Mouse (Mus musculus): ENCODE data around the gene Cntfr.

Gene Cntfr

DNA sequence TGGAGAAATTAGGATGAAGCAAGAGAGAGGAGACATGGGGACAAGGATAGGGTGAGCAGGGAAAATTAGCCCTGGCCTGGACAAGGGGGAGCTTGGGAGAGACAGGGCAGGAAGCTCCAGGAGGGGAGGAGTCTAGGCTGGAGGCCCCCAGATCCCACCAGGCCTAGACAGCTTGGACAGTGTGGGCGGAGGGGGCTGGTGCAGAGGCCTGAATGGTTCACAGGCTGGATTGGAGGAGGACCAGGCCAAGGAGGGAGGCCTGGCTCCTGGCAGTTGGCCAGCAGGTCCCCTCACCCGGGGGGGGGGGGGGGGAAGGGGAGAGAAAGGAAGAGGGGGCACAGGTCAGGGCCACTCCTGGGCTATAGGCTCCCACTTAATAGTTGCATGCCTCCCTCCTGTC is 17.6 kb downstream of the Cntfr start:
- DNase-seq (ENCODE audit: low read depth): no peak

DNA sequence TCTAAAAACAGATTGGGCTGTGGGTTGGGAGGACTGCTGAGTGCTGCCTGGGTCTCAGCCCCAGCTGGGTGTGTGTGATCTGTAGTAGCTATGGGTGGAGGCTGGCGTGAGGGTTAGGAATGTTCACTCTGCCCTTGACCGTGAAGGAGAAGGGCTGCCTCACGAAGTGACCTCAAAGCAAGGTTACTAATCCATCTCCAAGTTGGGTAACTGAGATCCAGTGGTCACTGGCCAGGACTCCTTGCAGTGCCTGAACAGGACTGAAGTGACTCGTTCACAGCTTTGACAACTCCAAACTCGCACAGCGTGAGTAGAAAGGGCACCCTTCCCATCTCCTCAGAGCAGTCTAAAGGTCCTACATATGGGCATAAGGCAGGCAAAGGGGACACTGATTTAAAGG is 18.0 kb downstream of the Cntfr start:
- DNase-seq (ENCODE audit: low read depth): no peak

DNA sequence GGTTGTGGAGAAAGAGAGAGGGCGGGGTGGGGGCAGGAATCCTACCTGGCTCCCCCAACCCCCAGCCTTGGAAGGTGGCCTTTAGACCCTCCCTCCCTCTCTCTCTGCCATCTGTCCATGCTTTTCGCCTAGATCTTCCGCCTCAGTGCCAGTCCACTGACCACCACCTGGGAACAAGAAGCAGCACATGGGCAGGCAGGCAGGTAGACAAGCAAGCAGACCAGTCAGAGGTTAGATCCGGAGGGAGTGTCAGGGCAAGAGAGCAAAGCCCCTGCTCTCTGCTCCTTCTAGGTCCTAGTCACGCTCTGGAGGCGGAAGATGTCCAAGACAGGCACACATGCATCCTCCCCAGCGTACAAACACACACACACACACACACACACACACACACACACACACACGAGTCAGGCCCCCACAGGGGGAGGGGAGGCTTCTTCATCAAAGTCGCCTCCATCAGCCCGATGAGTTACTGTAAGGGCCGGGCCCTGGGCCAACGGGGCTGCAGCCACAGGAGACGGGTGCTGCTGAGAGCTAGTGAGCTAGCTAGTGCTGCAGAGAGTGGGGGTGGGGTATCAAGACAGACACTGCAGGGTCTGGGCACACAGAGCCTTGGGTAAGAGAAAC is 19.8 kb downstream of the Cntfr start:
- no peak for DNase-seq (ENCODE audit: low read depth)

DNA sequence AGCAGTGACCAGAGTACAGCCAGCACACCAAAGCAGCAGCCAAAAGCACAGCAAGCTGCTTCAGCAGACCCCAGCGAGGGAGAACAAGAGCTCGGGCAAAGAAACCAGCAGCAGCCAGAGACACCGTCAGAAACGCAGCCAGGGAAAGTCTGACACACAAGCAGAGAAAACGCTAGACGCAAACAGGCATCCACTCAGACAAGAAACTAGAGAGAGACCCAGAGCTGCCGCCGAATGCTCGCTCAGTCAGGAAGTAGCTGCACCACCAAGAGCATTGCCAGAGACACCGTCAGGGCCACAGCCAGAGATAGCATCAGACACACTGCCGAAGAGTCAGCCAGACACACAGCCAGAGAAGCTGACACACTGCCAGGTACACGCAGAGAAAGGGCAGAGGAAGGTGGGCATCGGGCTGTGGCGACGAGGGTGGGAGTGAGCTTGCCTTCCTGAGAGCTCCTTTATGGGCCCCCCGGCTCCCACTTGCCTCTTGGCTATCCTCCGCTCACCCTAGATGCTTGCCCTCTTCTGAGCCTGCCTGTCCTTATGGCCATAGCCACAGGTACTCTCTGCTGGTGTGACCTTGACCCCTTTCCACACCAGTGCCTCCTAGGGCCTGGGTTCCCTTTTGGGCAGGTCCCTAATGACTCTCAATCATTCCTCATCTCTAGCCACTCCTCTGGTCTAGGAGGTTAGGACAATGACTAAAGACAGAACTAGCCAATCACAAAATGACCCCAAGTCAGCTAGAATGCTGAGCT is 20.5 kb downstream of the Cntfr start:
- DNase-seq (ENCODE audit: low read depth): no peak

DNA sequence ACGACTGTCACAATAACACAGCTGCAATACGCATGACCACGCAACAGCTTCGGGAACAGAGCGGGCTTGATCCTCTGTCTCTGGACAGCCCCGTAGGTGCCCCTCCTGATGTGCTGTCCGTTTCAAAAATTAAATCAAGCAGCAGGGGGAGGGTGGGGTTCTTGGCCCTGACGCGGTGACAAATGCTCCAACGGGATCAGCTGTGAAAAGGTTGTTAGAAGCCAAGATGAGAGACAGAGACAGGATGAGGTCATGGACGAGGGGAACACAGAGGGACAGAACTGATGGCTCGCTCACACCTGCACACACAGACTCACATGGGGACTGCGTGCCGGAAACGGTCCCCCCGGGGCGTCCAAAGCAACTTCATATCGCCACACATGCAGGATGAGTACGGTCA is 23.7 kb downstream of the Cntfr start:
- no peak for DNase-seq (ENCODE audit: low read depth)

DNA sequence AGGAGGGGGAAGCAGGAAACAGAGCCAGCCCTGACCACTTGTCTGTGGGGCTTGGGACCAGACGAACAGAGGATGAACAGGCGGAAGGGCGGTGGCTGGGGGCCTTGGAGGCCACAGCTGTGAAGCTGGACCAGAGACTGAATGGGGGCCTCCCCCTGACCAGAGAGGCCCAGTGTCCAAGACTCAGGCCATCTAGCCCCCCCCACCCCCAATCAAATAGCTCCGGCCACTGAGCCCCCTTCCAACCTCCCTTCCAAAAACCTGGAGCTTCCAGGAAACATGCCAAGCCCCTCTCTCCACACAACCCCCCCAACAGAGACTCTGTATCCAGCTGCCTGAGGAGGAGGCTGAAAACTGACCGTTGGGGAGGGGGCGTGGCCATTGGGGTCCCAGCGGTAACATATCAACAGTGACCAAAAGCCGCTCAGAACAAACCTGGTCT is 24.3 kb downstream of the Cntfr start:
- DNase-seq (ENCODE audit: low read depth): no peak

DNA sequence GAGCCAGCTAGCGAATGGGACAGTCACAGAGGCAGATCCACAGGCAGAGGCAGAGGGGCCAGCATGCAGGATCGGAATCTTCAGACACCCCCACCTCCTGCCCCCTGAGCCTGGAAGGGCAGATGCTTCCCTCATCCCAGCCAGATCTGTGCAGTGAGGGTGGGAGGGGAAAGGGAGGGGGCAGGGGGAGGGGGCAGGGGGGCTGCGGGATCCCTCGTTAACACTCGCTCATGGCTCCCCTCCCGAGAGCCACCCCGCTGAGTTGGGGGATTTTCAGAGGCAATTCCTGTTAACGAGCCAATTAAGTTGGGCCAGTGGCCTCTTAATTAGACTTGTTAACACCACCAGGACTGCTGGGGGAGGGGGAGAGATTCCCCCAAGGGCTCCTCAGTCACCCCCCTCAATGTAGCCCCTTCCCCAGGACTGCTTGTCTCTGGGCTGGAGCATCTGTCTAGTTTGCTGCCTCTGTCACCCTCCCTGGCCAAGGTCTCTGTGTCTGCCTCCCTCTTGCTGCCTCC is 24.9 kb downstream of the Cntfr start:
- DNase-seq (ENCODE audit: low read depth): no peak

DNA sequence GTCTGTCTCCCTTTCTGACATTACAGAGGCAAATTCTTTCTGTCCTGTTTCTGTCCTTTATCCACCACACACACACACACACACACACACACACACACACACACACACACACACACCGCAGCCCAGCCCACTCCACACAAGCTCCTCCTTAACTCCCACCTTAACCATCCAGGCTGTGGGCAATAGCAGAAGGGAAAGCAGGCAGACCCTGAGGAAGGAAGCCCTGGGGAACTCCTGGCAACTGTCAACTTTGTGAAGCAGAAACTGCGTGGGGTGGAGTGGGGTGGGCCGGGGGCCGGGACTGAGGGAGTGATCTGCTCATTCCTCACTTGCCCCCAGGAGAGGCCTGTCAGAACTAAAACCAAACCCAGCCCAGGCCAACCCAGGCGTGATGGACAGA is 25.4 kb downstream of the Cntfr start:
- DNase-seq (ENCODE audit: low read depth): no peak

DNA sequence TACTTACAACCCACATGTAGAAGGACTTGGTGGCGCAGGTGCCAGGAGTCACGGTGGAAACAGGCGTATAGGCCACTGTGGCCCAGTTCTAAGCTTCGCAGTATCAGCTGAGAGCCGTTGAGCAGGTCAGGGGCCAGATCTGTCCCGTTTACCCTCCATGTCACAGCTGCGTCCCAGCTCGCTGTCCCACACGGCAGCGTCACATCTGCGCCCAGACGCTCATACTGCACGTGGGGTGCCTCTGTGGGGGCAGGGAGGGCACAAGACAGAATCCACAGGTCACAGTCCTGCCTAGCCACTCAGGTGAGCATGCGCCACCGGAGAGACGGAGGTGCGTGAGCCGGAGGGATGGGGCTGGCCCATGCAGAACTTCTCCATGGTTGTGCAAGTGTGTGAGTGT is 26.1 kb downstream of the Cntfr start:
- no peak for DNase-seq (ENCODE audit: low read depth)

DNA sequence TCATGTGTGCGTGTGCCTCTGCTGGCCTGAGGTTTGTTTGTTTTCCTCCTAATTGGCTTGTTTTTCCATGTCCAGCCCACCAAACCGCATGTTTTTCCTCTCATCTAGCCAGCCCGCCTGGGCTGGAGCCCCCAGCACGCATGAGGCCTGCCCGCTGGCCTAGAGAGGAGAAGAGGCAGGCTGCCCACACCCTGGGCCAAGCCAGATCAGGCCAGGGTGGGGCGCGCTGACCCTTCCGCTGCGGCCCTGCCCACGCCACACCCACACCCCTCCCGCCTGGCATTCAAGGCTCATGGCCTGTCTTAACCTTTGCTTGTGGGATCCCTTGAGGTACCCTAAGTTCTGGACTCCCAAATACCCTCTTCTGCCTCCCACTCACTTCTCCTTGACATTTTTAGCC is 30.2 kb downstream of the Cntfr start:
- DNase-seq (ENCODE audit: low read depth): no peak

DNA sequence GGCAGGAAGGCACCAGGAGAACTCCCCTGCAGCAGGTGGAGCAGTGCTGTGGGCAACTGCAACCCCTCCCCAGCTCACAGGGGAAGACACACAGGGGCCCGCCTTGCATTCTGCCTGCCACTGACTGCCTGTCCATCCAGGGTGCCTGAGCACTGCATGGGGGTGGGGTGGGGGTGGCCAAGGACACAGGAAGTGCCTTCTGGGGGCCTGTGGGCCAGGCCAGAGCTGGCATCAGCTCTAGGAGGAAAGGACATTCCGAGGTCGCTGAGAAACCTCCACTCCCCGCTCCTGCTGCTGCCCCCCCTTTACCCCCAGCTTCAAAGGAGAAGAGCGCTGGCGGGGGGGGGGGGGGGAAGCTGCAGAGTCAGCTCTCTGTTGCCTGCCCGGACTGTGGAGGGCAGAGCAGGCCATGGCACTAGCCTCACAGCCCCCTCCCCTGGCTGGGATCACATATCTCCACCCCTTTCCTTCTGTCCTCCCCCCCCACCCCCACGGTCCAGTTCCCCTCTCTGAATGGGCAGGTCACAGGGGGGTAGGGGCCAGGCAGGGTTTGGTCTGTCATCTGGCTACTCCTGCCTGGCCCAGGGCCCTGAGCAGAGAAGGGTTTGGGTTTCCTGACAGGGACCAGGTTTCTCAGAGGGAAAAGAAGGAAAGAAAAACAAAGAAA is 31.7 kb downstream of the Cntfr start:
- no peak for DNase-seq (ENCODE audit: low read depth)

DNA sequence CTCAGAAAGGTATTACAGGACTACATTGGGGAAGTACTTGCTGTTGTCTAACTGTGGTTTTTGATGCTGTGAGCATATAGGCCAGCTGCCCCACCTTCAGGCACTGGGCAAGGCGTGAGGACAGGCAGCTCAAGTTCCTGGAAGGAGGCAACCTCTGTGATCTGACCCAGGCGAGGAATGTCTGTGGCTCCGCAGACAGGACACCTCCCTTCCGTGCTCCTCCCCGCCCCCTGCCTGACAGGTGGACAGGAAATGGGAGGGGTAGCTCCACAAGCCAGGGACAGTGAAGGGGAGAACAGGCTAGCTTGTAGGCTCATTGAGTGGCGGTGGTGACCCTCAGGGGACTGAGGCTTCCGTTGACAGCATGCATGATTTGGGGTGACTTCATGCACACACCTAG is 32.4 kb downstream of the Cntfr start:
- DNase-seq (ENCODE audit: low read depth): no peak

DNA sequence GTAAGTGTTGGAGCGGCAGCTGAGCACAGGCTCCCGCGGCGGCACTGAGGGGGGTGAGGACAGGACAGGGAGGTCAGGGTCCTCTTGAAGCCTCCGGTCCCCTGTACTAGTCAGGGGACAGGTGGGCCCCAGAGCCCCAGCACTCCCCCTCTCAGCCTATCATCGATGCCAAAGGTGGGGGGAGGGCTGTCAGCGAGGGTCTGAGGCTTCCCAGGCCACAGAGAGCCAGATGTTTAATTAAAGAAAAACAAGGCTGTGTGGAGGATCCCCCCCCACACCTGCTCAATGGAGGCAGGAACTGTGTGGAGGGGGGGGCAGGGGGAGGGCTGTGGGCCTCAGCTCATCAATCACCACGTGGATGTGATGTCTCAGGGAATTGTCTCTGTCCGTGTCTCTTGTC is 33.3 kb downstream of the Cntfr start:
- DNase-seq (ENCODE audit: low read depth): no peak

DNA sequence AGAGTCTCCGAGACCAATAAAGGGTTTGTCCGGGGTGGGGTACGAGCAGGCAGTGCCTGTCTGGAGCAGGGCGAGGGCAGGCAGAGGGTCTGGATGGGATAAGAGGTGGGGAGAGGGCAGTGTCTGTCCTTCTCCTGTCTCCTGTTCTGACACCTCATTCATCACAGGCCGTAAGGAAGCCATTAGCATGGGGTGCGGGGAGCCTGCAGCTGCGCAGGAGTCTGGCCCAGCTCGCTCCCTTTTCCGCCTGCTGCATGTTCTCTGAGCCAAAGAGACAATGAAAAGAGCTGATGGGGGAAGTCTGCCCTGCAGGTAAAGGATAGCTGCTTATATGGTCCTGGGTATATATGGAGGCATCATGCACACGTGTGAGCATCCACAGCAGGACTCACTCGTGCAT is 34.2 kb downstream of the Cntfr start:
- DNase-seq (ENCODE audit: low read depth): no peak

DNA sequence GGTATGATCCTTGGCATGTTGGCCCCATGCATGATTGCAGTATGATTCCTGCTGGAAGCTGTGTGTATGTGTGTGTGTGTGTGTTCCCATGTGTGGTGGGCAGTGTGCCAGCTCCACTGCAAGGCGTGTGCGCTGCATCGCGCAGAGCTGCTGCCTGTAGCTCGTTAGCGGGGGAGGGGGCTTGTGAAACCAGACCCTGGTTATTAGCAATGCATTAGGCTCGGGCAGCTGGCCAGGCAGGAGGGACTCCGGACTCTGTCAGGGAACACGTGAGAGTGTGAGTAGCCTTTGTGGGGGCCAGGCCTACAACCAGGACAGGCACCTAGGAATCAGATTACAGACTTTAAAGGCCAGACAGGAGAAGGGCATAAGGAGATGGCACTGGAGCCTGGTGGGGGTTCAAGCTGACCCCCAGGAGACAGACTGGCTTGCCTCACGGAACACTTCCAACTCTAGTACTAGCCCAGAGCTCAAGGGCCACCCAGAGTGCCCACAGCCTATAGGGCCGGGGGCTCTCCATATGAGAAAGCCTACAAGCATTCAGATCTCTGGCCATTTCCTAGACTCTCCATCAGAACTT is 35.9 kb downstream of the Cntfr start:
- DNase-seq (ENCODE audit: low read depth): no peak

DNA sequence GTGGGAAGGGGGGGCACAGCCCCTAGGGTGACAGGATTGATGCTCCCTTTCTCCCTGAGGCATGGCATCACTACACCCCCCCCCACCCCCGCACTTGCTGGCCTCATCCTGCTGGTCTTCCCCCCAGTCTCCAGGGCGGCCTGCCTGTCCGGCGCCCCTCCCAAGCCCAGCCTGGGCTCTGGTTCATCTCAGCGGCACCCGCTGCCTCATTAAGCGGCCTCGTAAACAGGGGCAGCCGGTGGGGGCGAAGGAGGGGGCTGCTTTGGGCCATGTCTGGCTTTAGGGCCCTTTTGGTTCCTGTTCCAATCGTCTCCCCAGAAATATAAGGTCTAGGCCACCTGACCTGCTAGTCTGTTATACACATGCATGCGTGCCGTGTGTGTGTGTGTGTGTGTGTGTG is 37.3 kb downstream of the Cntfr start:
- DNase-seq (ENCODE audit: low read depth): no peak

DNA sequence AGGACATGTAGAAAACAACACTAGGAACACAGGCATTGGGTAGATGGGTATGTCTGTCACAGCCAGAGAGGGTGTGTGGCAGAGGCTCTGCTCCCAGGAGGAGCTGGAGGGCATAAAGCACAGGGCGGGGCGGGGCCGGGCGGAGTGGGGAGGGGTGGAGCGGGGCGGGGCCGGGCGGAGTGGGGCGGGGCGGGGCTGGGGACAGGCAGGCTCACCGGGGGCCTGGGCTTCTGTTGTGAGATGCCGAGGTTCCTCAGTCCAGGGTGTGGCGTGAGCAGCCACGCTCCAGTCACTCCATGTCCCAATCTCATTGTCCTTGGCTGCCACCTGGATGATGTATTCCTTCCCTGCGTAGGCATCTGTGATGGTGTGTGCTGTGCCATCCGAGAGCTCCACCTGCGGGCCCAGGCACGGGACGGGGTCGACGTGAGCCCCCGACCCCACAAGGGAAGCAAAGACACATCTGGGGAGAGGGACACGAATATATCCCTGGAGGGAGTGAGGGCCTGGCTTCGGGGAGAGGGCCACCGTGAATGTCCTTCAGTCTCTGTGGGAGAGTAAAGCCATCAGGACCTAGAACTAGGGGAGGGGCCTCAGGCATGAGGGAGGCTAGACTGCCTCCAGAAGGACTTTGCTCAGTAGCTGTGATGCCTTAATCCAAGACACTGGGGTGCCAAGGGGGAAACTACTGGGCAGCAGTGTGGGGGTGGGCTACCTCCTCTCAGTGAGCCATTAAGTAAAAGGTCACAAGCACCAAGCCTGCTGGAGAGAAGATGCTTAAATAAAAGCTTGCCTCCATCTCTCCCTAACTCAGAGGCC is 38.1 kb downstream of the Cntfr start:
- no peak for DNase-seq (ENCODE audit: low read depth)

DNA sequence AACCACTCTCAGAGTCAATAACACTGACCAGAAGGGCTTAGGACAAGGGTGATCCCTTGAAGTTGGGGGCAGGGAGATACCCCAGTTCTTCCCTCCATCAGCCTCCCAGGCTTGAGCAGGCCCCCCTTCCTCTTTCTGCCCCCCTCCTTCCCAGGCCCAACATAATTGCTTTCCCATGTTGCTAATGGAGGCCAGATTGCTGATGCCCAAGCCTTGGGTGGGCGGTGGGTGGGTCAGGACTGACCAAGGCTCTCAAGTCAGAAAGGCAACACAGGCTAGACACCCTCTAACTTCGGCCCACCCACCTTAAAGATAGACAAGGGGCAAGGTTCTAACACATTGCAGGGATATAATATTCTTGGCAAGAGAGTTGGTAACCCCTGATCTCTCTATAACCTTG is 41.4 kb downstream of the Cntfr start:
- no peak for DNase-seq (ENCODE audit: low read depth)

DNA sequence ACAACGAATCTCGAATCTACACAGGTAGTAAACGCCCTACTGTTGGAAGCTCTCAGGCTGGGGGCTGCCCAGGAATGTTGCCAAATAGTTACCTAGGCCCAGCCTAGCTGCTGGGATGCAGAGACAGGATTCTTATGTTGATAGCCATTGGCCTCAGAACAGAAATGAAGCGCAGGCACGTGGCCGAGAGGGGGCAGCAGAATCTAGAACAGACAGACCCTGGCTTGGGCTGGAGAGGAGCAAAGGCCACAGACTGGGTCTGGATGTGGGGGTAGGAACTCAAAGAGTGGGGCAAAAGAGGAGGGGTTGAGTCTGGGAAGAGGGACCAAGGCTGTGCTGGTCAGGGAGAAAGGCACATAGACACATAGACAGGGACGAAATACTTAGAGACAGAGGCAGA is 42.7 kb downstream of the Cntfr start:
- DNase-seq (ENCODE audit: low read depth): no peak

DNA sequence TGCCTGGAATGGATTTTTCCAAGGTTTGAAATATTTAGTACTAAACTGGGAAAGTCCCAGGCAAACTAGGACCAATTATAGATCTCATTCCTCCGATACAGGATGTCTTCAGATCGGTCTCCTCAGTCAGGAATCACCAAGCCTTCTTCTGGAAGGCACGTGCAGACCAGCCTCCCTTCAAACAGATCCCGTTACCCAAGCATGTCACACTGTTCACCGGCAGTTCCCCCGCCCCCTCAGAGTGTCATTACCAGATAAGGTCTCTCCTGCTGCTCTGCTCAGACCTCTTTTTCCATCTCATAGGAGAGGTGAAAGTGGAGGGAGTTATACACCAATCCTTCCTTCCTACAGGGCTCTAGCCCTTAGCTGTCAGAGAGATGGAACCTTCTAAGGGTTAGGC is 43.2 kb downstream of the Cntfr start:
- no peak for DNase-seq (ENCODE audit: low read depth)

DNA sequence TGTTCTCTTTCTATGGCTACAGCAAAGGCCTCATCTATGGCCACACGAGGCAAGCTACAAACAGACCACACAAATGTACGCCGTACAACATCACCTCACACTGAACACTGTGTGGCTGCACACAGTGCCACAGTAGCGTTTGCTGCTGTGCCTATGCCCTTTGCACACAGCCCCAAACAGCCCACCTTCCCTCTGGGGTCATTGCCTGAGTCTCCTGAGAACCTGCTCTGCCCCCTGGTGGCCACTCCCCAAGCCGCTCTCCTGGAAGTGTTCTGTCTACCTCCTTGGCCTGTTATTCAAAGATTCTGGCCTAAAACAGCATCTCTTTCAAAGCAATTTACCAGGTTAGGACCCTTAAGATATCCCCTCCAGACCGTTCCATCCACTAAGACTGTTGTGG is 43.6 kb downstream of the Cntfr start:
- DNase-seq (ENCODE audit: low read depth): peak; percentile 55

DNA sequence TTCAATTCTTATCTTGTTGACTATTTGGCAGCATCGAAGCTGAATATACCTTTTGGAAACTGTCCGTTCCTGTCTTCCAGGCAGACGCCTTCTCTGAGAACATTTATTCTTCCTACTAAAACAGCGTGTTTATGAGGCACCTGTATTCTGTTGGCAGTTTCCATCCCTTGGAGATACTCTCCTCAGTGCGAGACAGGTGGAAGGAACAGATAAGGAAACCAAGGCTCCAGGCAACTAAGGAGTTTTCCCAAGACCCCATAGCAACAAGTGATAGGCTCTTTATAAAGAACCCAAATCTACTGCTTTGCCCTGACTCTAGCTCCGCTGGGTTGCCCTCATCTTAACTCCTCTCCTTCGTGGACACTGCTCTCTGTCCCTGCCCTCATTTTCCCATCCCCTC is 48.3 kb downstream of the Cntfr start:
- no peak for DNase-seq (ENCODE audit: low read depth)
